Mouse (Mus musculus) MEL (cell line): ENCODE results near the gene Fgfr2. TPM values are rescaled to one million over a fixed set of nuclear protein-coding genes. Genes with fewer than 3 reads are reported as not detected.

Experiments used
- DNase-seq: peaks from one replicate; pipeline ENCODE4 v3.0.0; 2011; ENCODE audit warnings: low read depth, low spot score
- H3K27ac ChIP-seq: 2 replicates; pipeline ENCODE4 v1.5.1; 2012; ENCODE audit warnings: low read depth, mild to moderate bottlenecking, control low read depth, low read length, moderate library complexity; ENCODE audit not compliant: control insufficient read depth
- H3K27me3 ChIP-seq, 2 experiments: fragments of 150-350 bp in 1 of 2; sonication (generic) in 1 of 2; 2 replicates each; pipeline ENCODE4 v1.6.1; 2012; ENCODE audit warnings: low read length in 2 of 2, mild to moderate bottlenecking in 2 of 2, improper control_type of control experiment in 1 of 2, moderate library complexity in 1 of 2; ENCODE audit not compliant: insufficient read depth in 2 of 2, control insufficient read depth in 1 of 2
- H3K36me3 ChIP-seq, 2 experiments: 2 replicates each; pipeline ENCODE4 v1.6.1; 2012 to 2014; ENCODE audit warnings: low read length in 2 of 2, improper control_type of control experiment in 1 of 2, inconsistent platforms in 1 of 2, mild to moderate bottlenecking in 1 of 2; ENCODE audit not compliant: insufficient read depth in 2 of 2, control insufficient read depth in 1 of 2
- H3K4me1 ChIP-seq, 2 experiments: fragments of 150-350 bp in 1 of 2; sonication (generic) in 1 of 2; 2 replicates each; pipeline ENCODE4 v1.6.1; 2012; ENCODE audit warnings: low read length in 2 of 2, improper control_type of control experiment in 1 of 2, mild to moderate bottlenecking in 1 of 2; ENCODE audit not compliant: insufficient read depth in 2 of 2, control insufficient read depth in 1 of 2
- H3K4me3 ChIP-seq, 2 experiments: fragments of 150-350 bp in 1 of 2; sonication (generic) in 1 of 2; 2 replicates each; pipeline ENCODE4 v1.5.1; 2012; ENCODE audit warnings: low read depth in 2 of 2, low read length in 2 of 2, mild to moderate bottlenecking in 2 of 2, moderate library complexity in 2 of 2, control low read depth in 1 of 2, improper control_type of control experiment in 1 of 2; ENCODE audit not compliant: control insufficient read depth in 1 of 2, insufficient read depth in 1 of 2
- H3K79me2 ChIP-seq: 2 replicates; pipeline ENCODE4 v1.6.1; 2012; ENCODE audit warnings: mild to moderate bottlenecking, low read length, moderate library complexity; ENCODE audit not compliant: control insufficient read depth, poor library complexity, insufficient read depth
- H3K9ac ChIP-seq: 2 replicates; pipeline ENCODE4 v1.6.1; 2012; ENCODE audit warnings: low read depth, mild to moderate bottlenecking, control low read depth, low read length, moderate library complexity; ENCODE audit not compliant: control insufficient read depth, poor library complexity, severe bottlenecking
- H3K9me3 ChIP-seq: fragments of 150-350 bp; sonication (generic); replicated peaks from 2 replicates; pipeline ENCODE4 v1.6.1; 2012; ENCODE audit warnings: mild to moderate bottlenecking, low read length, improper control_type of control experiment, moderate library complexity; ENCODE audit not compliant: insufficient read depth
- CHD2 ChIP-seq: IDR thresholded peaks from 2 replicates; pipeline ENCODE4 v1.6.1; 2011; ENCODE audit warnings: low read length, improper control_type of control experiment
- CTCF ChIP-seq, 3 experiments: IDR thresholded peaks in 2 of 3; conservative IDR thresholded peaks in 1 of 3; 2 replicates each; pipeline ENCODE4 v1.5.1; 2011 to 2012; ENCODE audit warnings: low read length in 3 of 3, low read depth in 2 of 3, mild to moderate bottlenecking in 2 of 3, improper control_type of control experiment in 1 of 3, inconsistent platforms in 1 of 3, mixed read lengths in 1 of 3, moderate library complexity in 1 of 3; ENCODE audit not compliant: control insufficient read depth in 1 of 3, insufficient read depth in 1 of 3, poor library complexity in 1 of 3, severe bottlenecking in 1 of 3
- HCFC1 ChIP-seq: IDR thresholded peaks from 2 replicates; pipeline ENCODE4 v1.6.1; 2012; ENCODE audit warnings: low read depth, mild to moderate bottlenecking, inconsistent platforms, low read length, improper control_type of control experiment, moderate library complexity
- KAT2A ChIP-seq: conservative IDR thresholded peaks from 2 replicates; pipeline ENCODE4 v1.6.1; 2012; ENCODE audit warnings: low read depth, low read length, improper control_type of control experiment, inconsistent platforms
- MAX ChIP-seq: IDR thresholded peaks from 2 replicates; pipeline ENCODE4 v1.6.1; 2011; ENCODE audit warnings: low read length, improper control_type of control experiment
- MYB ChIP-seq: IDR thresholded peaks from 2 replicates; pipeline ENCODE4 v1.6.1; 2011; ENCODE audit warnings: mild to moderate bottlenecking, low read depth, low read length, improper control_type of control experiment
- MYC ChIP-seq: IDR thresholded peaks from 2 replicates; pipeline ENCODE4 v1.6.1; 2011; ENCODE audit warnings: low read depth, mild to moderate bottlenecking, low read length, improper control_type of control experiment, moderate library complexity
- NELFE ChIP-seq: IDR thresholded peaks from 2 replicates; pipeline ENCODE4 v1.6.1; 2011; ENCODE audit warnings: low read depth, low read length, improper control_type of control experiment
- NRF1 ChIP-seq: IDR thresholded peaks from 2 replicates; pipeline ENCODE4 v1.6.1; 2014; ENCODE audit warnings: low read depth, mild to moderate bottlenecking, inconsistent platforms, low read length, improper control_type of control experiment, moderate library complexity; ENCODE audit not compliant: poor library complexity, insufficient read depth, severe bottlenecking
- POLR2A ChIP-seq, 2 experiments: IDR thresholded peaks; 2 replicates each; pipeline ENCODE4 v1.6.1; 2011 to 2012; ENCODE audit warnings: low read length in 2 of 2, mild to moderate bottlenecking in 2 of 2, control low read depth in 1 of 2, improper control_type of control experiment in 1 of 2, low read depth in 1 of 2, moderate library complexity in 1 of 2; ENCODE audit not compliant: control insufficient read depth in 1 of 2, insufficient read depth in 1 of 2, poor library complexity in 1 of 2
- POLR2AphosphoS5 ChIP-seq: IDR thresholded peaks from 2 replicates; pipeline ENCODE4 v1.6.1; 2012; ENCODE audit warnings: low read depth, borderline replicate concordance, mild to moderate bottlenecking, inconsistent platforms, low read length, moderate library complexity, mixed read lengths
- TBP ChIP-seq: IDR thresholded peaks from 2 replicates; pipeline ENCODE4 v1.8.0; 2011; ENCODE audit warnings: low read depth, low read length, improper control_type of control experiment
- TCF12 ChIP-seq: IDR thresholded peaks from 2 replicates; pipeline ENCODE4 v1.6.1; 2014; ENCODE audit warnings: low read depth, mild to moderate bottlenecking, inconsistent platforms, low read length, improper control_type of control experiment, moderate library complexity
- USF1 ChIP-seq: IDR thresholded peaks from 2 replicates; pipeline ENCODE4 v1.6.1; 2014; ENCODE audit warnings: low read depth, mild to moderate bottlenecking, inconsistent platforms, low read length, improper control_type of control experiment, moderate library complexity
- ZC3H11A ChIP-seq: IDR thresholded peaks from 2 replicates; pipeline ENCODE4 v1.6.1; 2012; ENCODE audit warnings: low read depth, mild to moderate bottlenecking, inconsistent platforms, low read length, improper control_type of control experiment
- ZKSCAN1 ChIP-seq: IDR thresholded peaks from 2 replicates; pipeline ENCODE4 v1.6.1; 2012; ENCODE audit warnings: low read depth, mild to moderate bottlenecking, inconsistent platforms, low read length, improper control_type of control experiment, moderate library complexity
- polyA plus RNA-seq, 2 experiments: library from polyadenylated mRNA; stranded (reverse) in 1 of 2; unstranded in 1 of 2; fragments of >175 nt in 1 of 2; fragments of >200 nt in 1 of 2; gene quantifications; 2 replicates each; pipeline versions ENCODE4 v1.2.1 to v1.2.4; 2012; ENCODE audit warnings: low replicate concordance in 2 of 2, low read depth in 1 of 2; ENCODE audit not compliant: insufficient read length in 2 of 2, insufficient read depth in 1 of 2, missing spikeins in 1 of 2
- total RNA-seq: library from RNA; depleted of rRNA; stranded (reverse); fragments of 300-350 nt; gene quantifications from 2 replicates; pipeline ENCODE4 v1.2.3, GENCODE M21; 2012

The Fgfr2 gene
- total and polyA plus RNA-seq, 3 experiments, result not detected

DNA sequence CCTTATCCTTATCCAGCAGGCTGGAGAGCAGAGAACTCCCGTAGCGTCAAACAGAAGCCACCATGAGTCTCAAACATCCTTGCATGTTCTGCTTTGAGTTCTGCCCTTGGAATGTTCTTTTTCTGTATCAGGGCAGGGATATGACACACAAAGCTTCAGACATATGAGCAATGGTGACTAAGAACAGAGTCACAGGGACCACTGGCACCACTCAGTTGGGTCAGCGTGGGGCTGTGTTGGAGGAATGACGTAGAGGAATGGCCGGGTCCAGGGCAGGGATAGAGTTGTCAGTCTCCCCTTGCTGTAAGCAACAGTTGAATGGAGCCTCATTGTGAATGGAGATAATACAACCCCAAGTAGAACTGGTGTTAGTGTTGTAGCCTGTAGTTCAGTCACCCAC lies 9.6 kb upstream of the Fgfr2 start:
- DNase-seq, result no peak

DNA sequence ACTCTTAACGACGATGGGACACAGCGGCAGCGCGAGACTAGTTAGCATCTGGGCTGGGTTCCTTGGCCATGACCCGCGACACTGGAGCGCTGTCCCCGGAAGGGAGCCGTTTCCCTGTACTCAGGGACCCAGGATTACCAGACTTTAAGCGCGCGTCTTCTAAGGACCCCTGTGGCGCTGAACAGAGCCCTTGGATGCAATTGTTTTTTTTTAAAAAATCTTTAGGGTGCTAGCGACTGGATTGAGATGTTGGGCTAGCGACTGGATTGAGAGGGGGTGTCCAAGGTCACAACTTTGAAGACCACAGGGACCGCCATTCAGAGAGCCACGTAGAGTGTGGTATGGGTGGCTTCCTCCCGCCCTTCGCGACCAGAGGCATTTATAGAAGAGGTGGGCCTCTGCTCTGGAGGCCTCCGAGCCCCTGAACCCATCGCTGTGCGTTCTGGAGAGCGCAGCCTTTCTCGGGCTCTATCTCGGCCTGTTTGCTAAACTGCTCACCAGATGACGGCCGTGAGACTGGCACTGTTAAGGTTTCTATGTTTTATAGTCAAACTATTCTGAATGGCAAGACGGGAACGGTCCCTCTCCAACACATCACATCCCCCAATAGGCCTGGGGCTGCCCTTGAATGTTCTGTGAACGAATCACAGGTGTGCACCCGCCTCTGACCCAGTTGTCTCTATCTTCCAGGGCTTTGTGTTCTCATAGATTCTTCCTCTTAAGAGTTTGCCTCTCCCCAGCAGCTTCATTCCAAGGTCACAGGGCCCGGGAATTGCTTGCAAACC lies 1.7 kb upstream of the Fgfr2 start:
- Histone ChIP-seq H3K4me1 (peaks cover 0 to 12% of the 10 kb centered on the region in 2 experiments; a peak in 3 of 4 replicates), H3K27me3 (no peaks in the 10 kb centered on the region), H3K79me2 (peaks cover 38% of the 10 kb centered on the region), H3K9ac (peak overlapping the region; percentile 87), H3K36me3 (peaks cover 0 to 13% of the 10 kb centered on the region in 2 experiments; a peak in 2 of 4 replicates), H3K9me3 (no peaks in the 10 kb centered on the region), H3K27ac (peak overlapping the region; percentile 99), H3K4me3 (peak overlapping the region; percentile 75 to 94)
- 0 out of 2 replicates have a peak, but pooled peaks have one; percentile 9 for TF ChIP-seq TBP
- no peak for TF ChIP-seq MYC
- TF ChIP-seq MAX, result peak; percentile 31; the same call in 1 of the 2 replicates
- no peak for TF ChIP-seq USF1
- TF ChIP-seq ZKSCAN1, result no peak
- no peak for TF ChIP-seq NRF1
- peak in 1 of 2 experiments; percentile 3; a peak in 1 of 4 replicates for TF ChIP-seq POLR2A (IDR thresholded peaks at IDR 0.05; ENCODE audit: control insufficient read depth in 1 of 2, insufficient read depth in 1 of 2, low read depth in 1 of 2, low read length in 2 of 2, poor library complexity in 1 of 2)
- peak; percentile 69 for DNase-seq

More for the DNA sequence above, 9.6 kb upstream of the Fgfr2 start:
- no peak overlapping the region for H3K9ac ChIP-seq
- H3K9me3 ChIP-seq, result no peaks in the 10 kb centered on the region
- no peaks in the 10 kb centered on the region for H3K36me3 ChIP-seq
- no peaks in the 10 kb centered on the region for H3K79me2 ChIP-seq
- H3K27ac ChIP-seq, result no peak overlapping the region
- TF ChIP-seq TBP (no peak), MYC (no peak), POLR2AphosphoS5 (no peak), KAT2A (no peak), MYB (no peak), CHD2 (no peak), NRF1 (no peak), HCFC1 (no peak), TCF12 (no peak), ZC3H11A (no peak), CTCF (IDR thresholded peaks at IDR 0.05 in 2 of 3, conservative IDR thresholded peaks at IDR 0.05 in 1 of 3; ENCODE audit: control insufficient read depth in 1 of 3, insufficient read depth in 1 of 3, low read depth in 2 of 3, low read length in 3 of 3, poor library complexity in 1 of 3, severe bottlenecking in 1 of 3) (no peak), POLR2A (IDR thresholded peaks at IDR 0.05; ENCODE audit: control insufficient read depth in 1 of 2, insufficient read depth in 1 of 2, low read depth in 1 of 2, low read length in 2 of 2, poor library complexity in 1 of 2) (no peak), ZKSCAN1 (no peak), NELFE (no peak)
- H3K4me1 ChIP-seq, result no peaks in the 10 kb centered on the region
- H3K27me3 ChIP-seq, result no peaks in the 10 kb centered on the region
- no peak overlapping the region for H3K4me3 ChIP-seq
